8 mouse cellular contexts compared by ENCODE assay signal in genomic region chr5:44226521-44227461, GRCm38 (mm10). TPM values are rescaled to one million over a fixed set of nuclear protein-coding genes. Genes with fewer than 3 reads are reported as not detected.
DNase-seq lines count a peak whose midpoint lies in the region; ATAC-seq lines count a peak whose summit lies in the region.

Tapt1 (minus strand) TSS chr5:44226626.

- peak within 1 kb of the TSS; percentile 90 for H3K4me3 ChIP-seq in intestine, embryonic 14.5 days (ENCODE audit: low read depth, low read length)

- DNase-seq in adrenal gland, adult (ENCODE audit: inconsistent age in 2 of 2, low spot score in 1 of 2), result peak; percentile 93 to 97
- DNase-seq in embryo, embryonic 10.5 days (ENCODE audit: low spot score), result peak; percentile 84
- peak; percentile 90 for DNase-seq in gastrocnemius, postnatal 25 days
- peak; percentile 91 for DNase-seq in intestine, embryonic 14.5 days (ENCODE audit: low spot score)
- DNase-seq in left cerebral cortex, postnatal 14 days (ENCODE audit: low spot score in 2 of 2), result peak; percentile 68 to 85
- DNase-seq in right cerebral cortex, postnatal 14 days, result peak; percentile 89
- DNase-seq in urinary bladder, postnatal 36 days (ENCODE audit: low spot score in 2 of 2), result peak; percentile 80 to 89

- peak; percentile 96 for ATAC-seq in intestine, embryonic 14.5 days (replicated peaks; ENCODE audit: low FRiP score, low TSS enrichment, low read depth)
- peak; percentile 29 for ATAC-seq in megakaryocyte-erythroid progenitor cell, adult 5-6 weeks (replicated peaks; ENCODE audit: low FRiP score, low TSS enrichment, poor library complexity, severe bottlenecking)

- H3K36me3 ChIP-seq in intestine, embryonic 14.5 days (ENCODE audit: control insufficient read depth, insufficient read depth, low read length), result 0 out of 2 replicates have a peak, but pooled peaks cover 6% of the 10 kb centered on the region

- no peaks in the 10 kb centered on the region for H3K9me3 ChIP-seq in intestine, embryonic 14.5 days (ENCODE audit: control insufficient read depth, low read length)

- H3K27ac ChIP-seq in intestine, embryonic 14.5 days (ENCODE audit: low read depth), result peak within 1 kb of the TSS; percentile 86

- H3K4me2 ChIP-seq in intestine, embryonic 14.5 days (ENCODE audit: low read length), result peak within 1 kb of the TSS; percentile 81

- peaks cover 19% of the 10 kb centered on the region for H3K4me1 ChIP-seq in intestine, embryonic 14.5 days (replicated peaks; ENCODE audit: control insufficient read depth, insufficient read depth, low read length)

- intact Hi-C loops in left cerebral cortex, postnatal 14 days (cut with DNase I), result no loop called here

- no peaks in the 10 kb centered on the region for H3K27me3 ChIP-seq in intestine, embryonic 14.5 days (replicated peaks; ENCODE audit: control insufficient read depth, insufficient read depth, low read length)

- peak within 1 kb of the TSS; percentile 93 for H3K9ac ChIP-seq in intestine, embryonic 14.5 days (ENCODE audit: low read length)

- WGBS in intestine, embryonic 14.5 days, result under 1% methylated on average over 73 of the region's 121 CpGs

RNA-seq across cellular contexts. Expression of gene Tapt1, which starts in this region (rescaled TPM):
- 10 to 100 TPM; 29.9 to 33.9 TPM for total RNA-seq in gastrocnemius, postnatal 25 days (2021)
- polyA plus RNA-seq in intestine, embryonic 14.5 days (2014; fragmentation: Nextera tagmentation; extraction: Ambion mirVana), result 28.1 and 30.5 TPM in 2 replicates
- 10 to 100 TPM; 44.1 to 45.0 TPM for total RNA-seq in left cerebral cortex, postnatal 14 days (2021)
- total RNA-seq in megakaryocyte-erythroid progenitor cell, adult 5-6 weeks (2014; fragmentation: Nextera tagmentation), result 111 and 116 TPM in 2 replicates
- 125 and 173 TPM in 2 replicates for total RNA-seq in megakaryocyte-erythroid progenitor cell, adult 5-6 weeks (2017)

Comparison
In these comparisons a context has a peak if more than half of its experiments do, and no peak if none do; other contexts are left out.
1. Peak in every context shown above with its lines: DNase-seq, ATAC-seq, H3K4me3 ChIP-seq and H3K27ac ChIP-seq.